Mouse (Mus musculus): Measurements from ENCODE around the gene Sepsecs.
"Not testable (repeated sequence)": the region's sequence is repeated elsewhere in the genome, so short reads cannot be mapped to it uniquely, and the experiment has no call there.

The Sepsecs gene

GRCm38 (mm10) chr5:52669426-52670191 lies at the start of gene Sepsecs:
Gene Sepsecs, minus strand, starts transcription at chr5:52669708.
- DNase-seq = peak; percentile 93

DNA sequence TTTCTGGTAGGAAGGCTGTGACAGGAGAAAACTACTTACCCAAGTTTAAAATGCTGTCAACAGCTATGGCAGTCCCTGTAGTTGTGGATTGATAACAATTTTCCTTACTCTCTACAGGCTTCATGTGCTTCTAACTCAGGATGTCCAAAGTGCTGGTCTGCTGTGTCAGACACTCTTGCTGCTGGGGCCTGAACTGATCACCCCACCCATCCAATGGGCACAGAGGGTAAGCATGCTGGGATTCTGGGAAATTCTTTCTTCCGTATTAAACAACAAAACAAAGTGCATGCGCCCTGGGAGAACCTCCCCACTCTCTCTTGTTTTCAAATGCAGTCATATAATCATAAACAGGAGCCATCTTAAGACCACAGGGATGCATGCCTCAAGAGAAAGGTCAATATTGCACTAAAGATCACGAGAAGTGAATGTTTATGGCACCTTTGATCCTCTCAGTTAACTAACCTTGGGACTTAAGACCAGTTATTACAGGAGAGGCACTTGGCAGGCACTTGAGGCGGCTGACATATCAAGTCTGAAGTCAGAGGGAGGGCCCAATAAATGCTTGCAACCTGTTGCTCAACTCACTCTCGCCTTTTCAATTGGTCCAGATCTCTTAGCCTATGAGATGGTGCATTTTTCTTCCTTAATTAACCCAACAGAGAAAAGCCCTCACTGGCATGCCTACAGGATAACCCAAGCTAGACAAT lies 47.4 kb upstream of the Sepsecs start:
- DNase-seq = no peak

DNA sequence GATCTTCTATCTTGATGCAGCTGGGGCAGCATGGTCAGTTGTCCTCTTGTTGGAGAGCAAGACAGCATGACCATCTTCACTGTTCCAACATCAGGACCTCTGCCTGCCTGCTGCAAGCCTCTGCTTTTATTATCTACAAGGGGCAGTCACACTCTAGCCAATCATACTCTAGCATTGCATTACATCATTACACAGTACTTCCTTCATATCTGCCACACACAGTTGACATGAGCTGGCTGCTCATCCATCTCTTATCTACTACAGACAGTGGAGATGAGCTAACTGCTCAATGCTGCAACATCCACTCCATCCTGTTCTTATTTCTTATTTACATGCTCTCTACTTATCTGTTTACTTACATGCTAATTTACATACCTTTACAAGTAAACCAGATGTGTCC lies 43.2 kb upstream of the Sepsecs start:
- DNase-seq = no peak

DNA sequence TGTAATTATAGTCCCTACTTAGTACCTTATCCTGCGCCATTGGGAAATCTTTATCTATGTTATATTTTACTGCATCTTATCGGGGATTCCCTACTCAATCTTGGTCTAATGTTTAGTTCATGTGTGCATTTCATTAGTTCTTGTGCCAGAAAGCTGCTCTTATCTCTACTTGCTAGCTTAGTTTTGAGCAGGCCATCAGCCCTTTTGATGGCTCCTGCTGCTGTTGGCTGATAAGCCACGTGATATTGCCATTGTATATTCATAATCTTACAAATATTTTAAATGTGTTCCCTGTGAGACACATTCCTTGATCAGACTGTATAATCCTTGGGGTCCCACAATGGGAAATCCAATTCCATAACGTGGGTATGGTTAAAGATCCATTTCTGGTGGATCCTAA lies 35.1 kb upstream of the Sepsecs start:
- DNase-seq = no peak

DNA sequence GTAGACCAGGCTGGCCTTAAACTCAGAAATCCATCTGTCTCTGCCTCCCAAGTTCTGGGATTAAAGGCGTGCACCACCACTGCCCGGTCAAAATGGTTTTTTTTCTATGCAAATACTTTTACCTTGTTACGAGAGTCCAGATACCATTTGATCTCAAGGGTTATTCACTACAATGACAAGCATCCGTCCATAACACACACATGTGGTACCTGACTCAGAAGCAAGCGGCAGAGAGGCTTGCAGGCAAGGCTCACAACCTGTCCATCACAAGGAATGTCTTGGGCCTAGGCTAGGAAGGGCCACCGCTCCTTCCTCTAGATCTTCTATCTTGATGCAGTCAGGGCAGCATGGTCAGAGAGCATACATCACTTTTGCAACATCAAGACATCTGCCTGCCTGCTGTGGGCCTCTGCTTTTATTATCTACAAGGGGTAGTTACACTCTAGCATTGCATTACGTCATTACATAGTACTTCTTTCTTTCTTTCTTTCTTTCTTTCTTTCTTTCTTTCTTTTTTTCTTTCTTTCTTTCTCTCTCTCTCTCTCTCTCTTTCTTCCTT lies 28.5 kb upstream of the Sepsecs start:
- not testable (repeated sequence) for DNase-seq

GRCm38 (mm10) chr5:52697291-52697690 lies 27.8 kb upstream of the Sepsecs start:
- DNase-seq = no peak

DNA sequence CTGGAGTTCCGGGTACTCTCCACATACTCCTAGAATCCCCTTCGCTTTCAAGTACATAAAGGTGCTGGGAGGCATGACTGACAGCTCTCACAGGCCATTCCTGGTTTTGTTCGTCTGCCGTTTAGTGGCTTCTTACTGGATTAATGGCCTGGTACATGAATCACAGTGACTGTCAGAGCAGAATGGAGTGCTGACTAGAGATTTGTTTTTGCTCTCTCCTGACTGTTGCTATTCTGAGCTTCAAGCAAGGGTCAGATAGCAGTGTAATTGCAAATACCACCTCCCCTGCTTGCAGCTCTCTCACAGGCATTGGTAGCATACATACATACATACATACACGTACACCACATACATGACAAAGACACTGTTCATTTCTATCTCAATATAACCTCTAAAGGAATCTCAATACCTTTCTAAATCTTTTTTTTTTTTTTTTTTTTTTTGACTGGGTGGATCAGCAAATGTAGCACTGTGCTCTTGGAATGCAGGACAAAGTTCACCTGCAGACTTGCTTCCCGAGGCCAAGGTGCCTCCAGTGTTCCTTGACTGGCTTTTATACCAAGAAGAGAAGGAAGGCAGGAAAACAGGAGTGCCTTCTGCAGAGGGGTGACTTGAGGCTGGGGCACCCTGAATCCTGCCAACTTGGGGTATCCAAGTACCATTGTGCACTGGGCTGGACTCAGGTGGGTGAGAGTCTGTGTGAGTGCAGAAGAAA lies 18.4 kb upstream of the Sepsecs start:
- no peak for DNase-seq

DNA sequence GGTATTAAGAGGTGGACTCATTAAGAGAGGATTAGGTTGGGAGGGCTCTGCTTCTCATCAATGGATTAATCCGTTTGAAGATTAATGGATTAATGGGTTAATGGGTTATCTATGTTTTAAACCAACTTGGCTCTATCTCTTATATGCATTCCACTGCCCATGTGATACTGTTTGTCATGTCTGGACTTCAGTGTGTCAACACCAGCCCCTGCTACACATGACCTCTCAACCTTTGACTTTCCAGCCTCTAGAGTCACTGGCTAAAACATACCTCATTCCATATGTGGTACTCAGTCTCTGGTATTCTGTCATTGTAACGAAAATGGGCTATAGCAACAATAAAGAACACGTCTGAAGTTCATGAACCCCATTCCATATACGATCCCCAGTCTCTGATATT lies 11.6 kb upstream of the Sepsecs start:
- DNase-seq = no peak

DNA sequence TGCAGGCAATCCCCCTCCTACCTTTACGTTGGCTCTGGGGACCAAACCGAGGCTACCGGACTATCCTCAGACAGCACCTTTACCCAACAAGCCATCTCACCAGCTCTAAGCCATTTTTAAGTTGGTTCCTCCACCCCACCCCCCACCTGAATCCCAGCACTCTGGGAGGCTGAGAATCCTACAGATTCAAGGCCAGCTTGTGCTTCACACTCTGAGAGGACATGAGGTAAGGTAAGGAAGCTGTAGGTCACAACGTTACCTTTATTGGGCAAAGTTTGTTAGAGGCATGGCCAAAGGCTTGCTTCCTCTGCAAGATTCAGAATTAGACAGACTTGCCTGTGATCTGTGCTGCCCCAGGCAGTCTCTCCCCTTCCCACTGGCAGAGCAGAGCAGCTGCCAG lies 10.7 kb upstream of the Sepsecs start:
- DNase-seq = no peak

DNA sequence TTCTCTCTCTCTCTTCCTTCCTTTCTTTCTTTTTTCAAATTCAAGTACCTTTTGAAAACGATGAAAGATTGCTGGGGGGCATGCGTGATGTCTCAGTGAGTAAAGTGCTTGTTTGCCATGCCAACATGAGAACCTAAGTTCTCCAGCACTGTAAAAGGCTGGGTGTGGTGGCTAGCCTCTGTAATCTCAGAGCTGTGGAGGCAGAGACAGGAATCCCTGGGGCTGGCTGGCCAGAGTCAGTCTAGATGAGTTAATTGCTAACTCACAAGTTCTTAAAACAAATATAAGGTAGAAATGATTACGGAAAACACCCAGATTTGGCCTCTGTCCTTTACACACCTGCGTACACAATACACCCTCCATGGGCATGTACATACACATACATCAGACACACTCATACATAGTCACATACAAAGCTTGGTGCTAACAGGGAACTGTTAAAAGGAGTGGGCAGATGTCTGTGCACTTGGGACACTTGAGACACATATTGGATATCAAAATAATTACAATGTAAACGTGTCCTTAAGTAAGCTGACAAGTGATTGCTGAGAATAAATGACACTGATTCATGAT lies 9.1 kb upstream of the Sepsecs start:
- no peak for DNase-seq

DNA sequence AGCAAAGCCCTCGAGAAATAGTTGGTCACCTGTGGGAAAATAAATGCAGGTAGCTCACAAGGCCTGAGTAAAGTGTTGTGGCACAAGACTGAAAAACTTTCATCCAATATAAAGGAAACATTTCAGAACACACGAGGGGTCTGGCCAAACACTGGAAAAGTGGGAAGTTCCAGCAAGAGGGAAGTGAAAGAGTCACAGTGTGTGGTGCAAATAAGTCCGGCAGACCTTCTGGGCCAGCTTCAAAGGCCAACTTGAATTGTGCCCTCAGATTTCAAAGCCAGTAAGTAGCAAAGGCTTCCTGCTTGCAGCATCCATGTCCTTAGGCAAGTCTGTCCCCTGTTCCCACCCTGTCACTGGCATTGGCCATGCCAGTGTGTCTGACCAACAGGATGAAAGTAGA lies 7.6 kb upstream of the Sepsecs start:
- peak; percentile 21 for DNase-seq

GRCm38 (mm10) chr5:52674384-52675069 lies 5.0 kb upstream of the Sepsecs start:
- DNase-seq = no peak

DNA sequence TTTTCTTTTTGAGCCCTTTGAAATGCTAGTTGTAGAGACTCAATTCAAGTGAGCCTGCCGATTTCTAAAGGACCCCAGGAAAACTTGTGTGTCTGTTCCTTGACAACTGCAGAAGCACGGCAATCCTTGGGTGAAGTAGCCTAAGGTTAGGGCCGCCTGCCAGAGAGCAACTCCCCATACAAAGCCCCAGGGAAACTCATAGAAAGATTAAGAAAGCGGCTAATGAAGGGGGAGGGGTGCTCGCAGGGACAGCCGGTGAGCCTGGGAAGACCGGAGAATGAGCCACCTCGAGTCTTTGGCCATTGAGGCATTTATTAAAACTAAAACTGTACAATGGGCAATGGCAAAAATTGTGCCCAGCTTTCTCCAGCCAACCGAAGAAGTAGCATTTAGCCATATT lies 3.8 kb upstream of the Sepsecs start:
- no peak for DNase-seq

- no peak for DNase-seq
Observed at GRCm38 (mm10) chr5:52670745-52671144, 1.2 kb upstream of the Sepsecs start.

- DNase-seq = no peak
Observed at GRCm38 (mm10) chr5:52666766-52667165, 2.7 kb downstream of the Sepsecs start.

- peak; percentile 35 for DNase-seq
Observed at GRCm38 (mm10) chr5:52657957-52658356, 11.6 kb downstream of the Sepsecs start.

- DNase-seq = no peak
Observed at GRCm38 (mm10) chr5:52657336-52657735, 12.2 kb downstream of the Sepsecs start.

DNA sequence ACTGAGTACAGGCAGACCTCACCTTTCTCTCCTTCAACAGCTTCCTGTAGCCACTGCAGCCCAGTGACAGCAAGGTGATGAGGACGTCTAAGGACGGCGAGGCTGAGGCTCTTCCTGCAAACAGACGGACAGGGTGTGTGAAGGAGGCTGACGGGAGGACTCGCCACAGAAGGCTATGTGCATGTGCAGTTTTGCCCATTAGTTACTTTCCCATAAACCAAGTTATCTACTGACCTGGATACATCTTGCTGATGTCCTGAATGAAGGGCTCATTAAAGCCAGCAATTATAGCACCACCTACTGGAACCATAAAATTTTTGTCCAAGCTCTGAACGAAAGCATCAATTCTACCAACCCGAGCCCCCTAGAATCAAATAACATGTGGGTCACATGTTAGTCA lies 13.5 kb downstream of the Sepsecs start:
- DNase-seq = no peak

DNA sequence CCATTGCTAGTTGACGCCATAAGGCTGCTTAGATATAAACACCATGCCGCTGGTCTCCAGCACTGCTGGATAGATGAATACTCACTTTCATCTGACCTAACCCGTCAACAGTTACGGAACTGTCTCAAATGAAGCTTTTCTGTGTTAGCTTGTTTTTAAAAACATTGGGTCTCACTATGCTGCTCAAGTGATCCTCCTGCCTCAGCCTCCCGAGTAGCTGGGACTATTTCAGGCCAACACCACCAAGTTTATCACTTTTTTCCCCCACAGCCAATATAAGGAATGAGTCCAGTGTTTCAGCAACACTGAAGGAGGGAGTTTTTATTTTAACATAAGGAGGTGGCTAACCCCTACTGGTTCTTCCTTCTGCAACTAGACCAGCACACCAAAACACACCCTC lies 14.5 kb downstream of the Sepsecs start:
- DNase-seq = no peak

GRCm38 (mm10) chr5:52652606-52653005 lies 16.9 kb downstream of the Sepsecs start:
- DNase-seq = no peak

GRCm38 (mm10) chr5:52652086-52652485 lies 17.4 kb downstream of the Sepsecs start:
- no peak for DNase-seq
